Mouse (Mus musculus) MEL (cell line): ENCODE results near the gene Pigq.

Experiments
- CTCF ChIP-seq, 3 experiments: IDR thresholded peaks in 2 of 3; conservative IDR thresholded peaks in 1 of 3; 2 replicates each; pipeline ENCODE4 v1.5.1; 2011 to 2012; ENCODE audit warnings: low read length in 3 of 3, low read depth in 2 of 3, mild to moderate bottlenecking in 2 of 3, improper control_type of control experiment in 1 of 3, inconsistent platforms in 1 of 3, mixed read lengths in 1 of 3, moderate library complexity in 1 of 3; ENCODE audit not compliant: control insufficient read depth in 1 of 3, insufficient read depth in 1 of 3, poor library complexity in 1 of 3, severe bottlenecking in 1 of 3
- ELF1 ChIP-seq: IDR thresholded peaks from 2 replicates; pipeline ENCODE4 v1.6.1; 2014; ENCODE audit warnings: low read depth, mild to moderate bottlenecking, inconsistent platforms, low read length, improper control_type of control experiment, moderate library complexity
- EP300 ChIP-seq, 2 experiments: IDR thresholded peaks; 2 replicates each; pipeline ENCODE4 v1.6.1; 2011; ENCODE audit warnings: improper control_type of control experiment in 2 of 2, low read length in 2 of 2, low read depth in 1 of 2, mild to moderate bottlenecking in 1 of 2
- ETS1 ChIP-seq: IDR thresholded peaks from 2 replicates; pipeline ENCODE4 v1.6.1; 2012; ENCODE audit warnings: low read depth, mild to moderate bottlenecking, inconsistent platforms, low read length, improper control_type of control experiment, moderate library complexity
- GATA1 ChIP-seq: IDR thresholded peaks from 2 replicates; pipeline ENCODE4 v1.6.1; 2011; ENCODE audit warnings: low read depth, low read length, improper control_type of control experiment
- MAFK ChIP-seq: IDR thresholded peaks from 2 replicates; pipeline ENCODE4 v1.6.1; 2011; ENCODE audit warnings: low read depth, mild to moderate bottlenecking, low read length, improper control_type of control experiment, borderline replicate concordance
- MEF2A ChIP-seq: IDR thresholded peaks from 2 replicates; pipeline ENCODE4 v1.6.1; 2014; ENCODE audit warnings: low read depth, mild to moderate bottlenecking, inconsistent platforms, low read length, improper control_type of control experiment; ENCODE audit not compliant: poor library complexity, insufficient replicate concordance, severe bottlenecking; ENCODE audit errors: extremely low read depth
- POLR2A ChIP-seq, 2 experiments: IDR thresholded peaks; 2 replicates each; pipeline ENCODE4 v1.6.1; 2011 to 2012; ENCODE audit warnings: low read length in 2 of 2, mild to moderate bottlenecking in 2 of 2, control low read depth in 1 of 2, improper control_type of control experiment in 1 of 2, low read depth in 1 of 2, moderate library complexity in 1 of 2; ENCODE audit not compliant: control insufficient read depth in 1 of 2, insufficient read depth in 1 of 2, poor library complexity in 1 of 2
- POLR2AphosphoS2 ChIP-seq: IDR thresholded peaks from 2 replicates; pipeline ENCODE4 v1.6.1; 2011; ENCODE audit warnings: low read length, improper control_type of control experiment
- RAD21 ChIP-seq: IDR thresholded peaks from 2 replicates; pipeline ENCODE4 v1.6.1; 2011; ENCODE audit warnings: mild to moderate bottlenecking, low read depth, low read length, improper control_type of control experiment
- UBTF ChIP-seq: IDR thresholded peaks from 2 replicates; pipeline ENCODE4 v1.6.1; 2012; ENCODE audit warnings: low read depth, mild to moderate bottlenecking, inconsistent platforms, low read length, improper control_type of control experiment, moderate library complexity, borderline replicate concordance; ENCODE audit not compliant: insufficient read depth
- ZC3H11A ChIP-seq: IDR thresholded peaks from 2 replicates; pipeline ENCODE4 v1.6.1; 2012; ENCODE audit warnings: low read depth, mild to moderate bottlenecking, inconsistent platforms, low read length, improper control_type of control experiment
- ZMIZ1 ChIP-seq: IDR thresholded peaks from 2 replicates; pipeline ENCODE4 v1.6.1; 2012; ENCODE audit warnings: low read depth, mild to moderate bottlenecking, inconsistent platforms, low read length, improper control_type of control experiment, moderate library complexity

DNA sequence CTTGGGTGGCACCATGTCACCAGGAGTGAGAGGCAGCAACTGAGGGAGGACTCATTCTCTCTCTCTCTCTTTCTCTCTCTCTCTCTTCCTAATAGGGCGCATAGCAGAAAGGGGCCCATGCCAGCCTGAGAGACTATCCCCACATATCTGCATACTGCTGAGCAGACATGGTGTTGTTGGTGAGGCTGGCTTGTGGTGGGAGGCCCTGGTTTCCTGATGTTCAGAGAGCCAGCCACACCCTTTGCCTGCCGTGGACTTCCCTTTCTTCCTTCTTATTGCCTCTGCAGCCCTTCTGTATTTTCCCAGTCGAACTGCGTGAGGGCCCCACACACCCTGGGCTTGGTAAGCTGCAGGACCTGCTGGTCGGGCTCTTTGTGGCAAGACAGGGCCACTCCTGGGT is 45.6 kb upstream of the Pigq start:
- TF ChIP-seq GATA1 (no peak), CTCF (IDR thresholded peaks at IDR 0.05 in 2 of 3, conservative IDR thresholded peaks at IDR 0.05 in 1 of 3; ENCODE audit: control insufficient read depth in 1 of 3, insufficient read depth in 1 of 3, low read depth in 2 of 3, low read length in 3 of 3, poor library complexity in 1 of 3, severe bottlenecking in 1 of 3) (no peak), ZC3H11A (no peak), POLR2A (IDR thresholded peaks at IDR 0.05; ENCODE audit: control insufficient read depth in 1 of 2, insufficient read depth in 1 of 2, low read depth in 1 of 2, low read length in 2 of 2, poor library complexity in 1 of 2) (no peak), MAFK (no peak), ZMIZ1 (no peak), UBTF (no peak), ELF1 (no peak), RAD21 (no peak), POLR2AphosphoS2 (no peak), ETS1 (no peak), EP300 (IDR thresholded peaks at IDR 0.05; ENCODE audit: low read depth in 1 of 2, low read length in 2 of 2) (no peak), MEF2A (no peak)
